Mouse (Mus musculus) gastrocnemius, postnatal 4 days (tissue): ENCODE measurements around the gene Nlrc3. TPM values are rescaled to one million over a fixed set of nuclear protein-coding genes. Genes with fewer than 3 reads are reported as not detected.
"Not testable (repeated sequence)": the region's sequence is repeated elsewhere in the genome, so short reads cannot be mapped to it uniquely, and the experiment has no call there.

Experiments used
- DNase-seq, 2 experiments: peaks; one replicate each; pipeline ENCODE4 v3.0.0; 2021 to 2022; ENCODE audit warnings: low spot score in 2 of 2, mixed read lengths in 2 of 2
- long read RNA-seq, 2 experiments: library from polyadenylated mRNA; stranded (forward); transcript quantifications; one replicate each; pipeline ENCODE4 v2.0.0; 2021
- total RNA-seq, 2 experiments: library from RNA; stranded (reverse); gene quantifications; 2 replicates each; pipeline ENCODE4 v1.2.3; 2021

Gene Nlrc3
- 1 to 10 TPM; 2.5 to 3.6 TPM for total RNA-seq
- long read RNA-seq, experiment 1, partial matches to known transcripts, result 4 of 8 reads
- long read RNA-seq, experiment 1, other reads (novel, unspliced or antisense), result 4 of 8 reads
- long read RNA-seq, experiment 2, partial matches to known transcripts, result 1 of 5 reads
- long read RNA-seq, experiment 2, other reads (novel, unspliced or antisense), result 4 of 5 reads

DNA sequence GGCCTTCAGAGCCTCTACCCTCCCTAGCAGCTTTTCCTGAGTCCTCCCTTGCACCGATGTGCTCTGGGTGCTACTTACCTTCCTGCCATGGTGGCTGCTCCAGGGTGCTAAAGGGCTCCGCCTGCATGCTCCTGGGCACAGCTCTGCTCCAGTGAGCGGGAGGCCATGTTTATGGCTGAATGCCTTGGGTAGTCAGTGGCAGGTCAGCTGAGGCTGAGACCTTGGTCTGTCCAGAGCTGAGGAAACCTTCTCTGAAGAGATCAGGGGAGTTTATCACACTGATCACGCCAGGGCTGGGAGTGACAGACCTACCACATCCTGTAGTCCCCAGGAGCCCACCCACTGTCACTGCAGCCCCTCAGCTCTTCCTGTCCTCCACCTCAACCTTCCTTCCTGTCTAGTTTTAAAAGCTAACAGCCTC, at the start of gene Nlrc3:
TSS of gene Nlrc3 (minus strand) at position 382 of the 421 bp plus-strand sequence.
- DNase-seq, result no peak

DNA sequence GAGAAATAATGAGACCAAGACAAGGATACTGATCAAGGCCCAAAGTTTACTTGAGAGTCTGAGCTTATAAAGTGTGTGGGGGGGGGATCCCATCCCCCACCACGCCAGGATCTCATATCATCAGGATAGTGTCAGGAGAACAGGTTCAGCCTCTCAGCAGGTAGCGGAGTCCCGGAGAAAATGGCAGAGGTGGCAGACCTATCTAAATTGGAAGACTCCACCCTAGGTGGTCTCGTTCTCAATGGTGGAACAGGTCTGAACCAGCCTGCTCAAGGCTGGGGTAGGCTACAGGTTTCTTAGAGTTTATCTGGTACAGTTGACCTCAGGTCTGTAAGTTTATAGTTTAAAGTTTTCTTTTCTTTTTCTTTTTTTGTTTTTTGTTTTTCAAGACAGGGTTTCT, 46.3 kb upstream of the Nlrc3 start:
- DNase-seq, result no peak

DNA sequence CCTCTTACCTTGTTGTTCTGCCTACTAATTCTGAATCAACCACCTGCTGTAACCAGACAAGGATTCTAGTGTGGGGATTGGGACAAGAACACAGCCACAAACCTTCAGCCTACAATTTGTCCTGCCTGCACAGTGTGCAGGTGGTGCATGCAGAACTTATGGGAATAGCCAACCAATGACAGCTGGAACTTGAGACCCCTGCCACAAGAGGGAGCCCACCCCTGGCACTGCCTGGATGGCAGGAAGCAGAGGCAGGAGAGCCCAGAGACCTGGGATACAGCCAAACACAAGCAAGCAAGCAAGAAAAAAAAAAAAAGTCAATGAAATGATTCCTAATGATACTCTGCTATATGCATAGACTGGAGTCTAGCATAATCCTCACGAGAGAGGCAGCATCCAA, 44.8 kb upstream of the Nlrc3 start:
- DNase-seq, result no peak

DNA sequence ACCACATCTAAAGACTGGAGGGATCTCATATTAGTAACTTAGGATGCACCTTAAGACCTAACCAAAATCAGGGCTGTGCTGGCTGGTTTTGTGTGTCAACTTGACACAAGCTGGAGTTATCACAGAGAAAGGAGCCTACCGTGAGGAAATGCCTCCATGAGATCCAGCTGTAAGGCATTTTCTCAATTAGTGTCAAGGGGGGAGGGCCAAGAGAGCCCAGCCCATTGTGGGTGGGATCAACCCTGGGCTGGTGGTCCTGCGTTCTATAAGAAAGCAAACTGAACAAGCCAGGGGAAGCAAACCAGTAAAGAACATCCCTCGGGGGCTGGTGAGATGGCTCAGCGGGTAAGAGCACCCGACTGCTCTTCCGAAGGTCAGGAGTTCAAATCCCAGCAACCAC, 41.0 kb upstream of the Nlrc3 start:
- not testable (repeated sequence) for DNase-seq

DNA sequence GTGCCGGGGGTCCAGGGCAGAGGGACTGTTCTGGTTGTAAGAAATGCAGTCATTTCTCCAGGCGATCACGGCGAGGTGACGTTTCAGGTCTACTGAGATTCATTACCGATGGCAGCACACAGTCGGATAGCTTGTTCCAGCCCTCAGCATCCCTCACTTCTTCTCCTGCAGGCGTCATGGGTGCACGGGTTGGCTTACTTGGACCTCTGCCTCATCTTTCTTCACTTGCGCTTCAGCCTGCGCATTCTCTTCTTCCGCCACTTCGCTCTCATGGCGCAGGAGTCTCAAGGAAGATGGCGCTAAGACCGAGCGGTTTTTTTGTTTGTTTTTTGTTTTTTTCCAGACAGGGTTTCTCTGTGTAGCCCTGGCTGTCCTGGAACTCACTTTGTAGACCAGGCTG, 40.4 kb upstream of the Nlrc3 start:
- not testable (repeated sequence) for DNase-seq

DNA sequence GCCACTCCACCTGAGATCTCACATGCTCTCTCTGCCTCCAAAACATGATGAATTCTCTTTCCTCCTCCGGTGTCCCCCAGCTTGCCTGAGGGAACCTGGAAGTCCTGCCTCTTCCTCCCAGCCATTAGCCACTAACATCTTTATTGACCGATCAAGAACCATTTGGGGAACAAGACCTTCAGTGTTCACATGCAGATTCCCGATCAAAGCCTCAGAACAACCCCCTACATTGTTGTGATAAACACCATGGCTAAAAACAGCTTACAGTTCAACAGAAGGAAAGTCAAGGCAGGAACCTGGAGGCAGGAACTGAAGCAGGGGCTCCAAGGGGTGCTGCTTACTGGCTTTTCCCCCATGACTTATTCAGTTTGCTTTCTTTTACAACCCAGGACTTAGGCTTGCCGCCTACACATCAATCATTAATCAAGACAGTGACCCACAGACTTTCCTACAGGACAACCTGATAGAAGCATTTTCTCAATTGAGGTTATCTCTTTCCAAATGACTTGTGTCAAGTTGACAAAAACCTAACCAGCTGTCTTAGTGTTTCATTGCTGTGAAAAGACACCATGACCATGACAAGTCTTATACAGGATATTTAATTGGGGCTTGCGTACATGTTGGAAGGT, 37.7 kb upstream of the Nlrc3 start:
- DNase-seq, result no peak

DNA sequence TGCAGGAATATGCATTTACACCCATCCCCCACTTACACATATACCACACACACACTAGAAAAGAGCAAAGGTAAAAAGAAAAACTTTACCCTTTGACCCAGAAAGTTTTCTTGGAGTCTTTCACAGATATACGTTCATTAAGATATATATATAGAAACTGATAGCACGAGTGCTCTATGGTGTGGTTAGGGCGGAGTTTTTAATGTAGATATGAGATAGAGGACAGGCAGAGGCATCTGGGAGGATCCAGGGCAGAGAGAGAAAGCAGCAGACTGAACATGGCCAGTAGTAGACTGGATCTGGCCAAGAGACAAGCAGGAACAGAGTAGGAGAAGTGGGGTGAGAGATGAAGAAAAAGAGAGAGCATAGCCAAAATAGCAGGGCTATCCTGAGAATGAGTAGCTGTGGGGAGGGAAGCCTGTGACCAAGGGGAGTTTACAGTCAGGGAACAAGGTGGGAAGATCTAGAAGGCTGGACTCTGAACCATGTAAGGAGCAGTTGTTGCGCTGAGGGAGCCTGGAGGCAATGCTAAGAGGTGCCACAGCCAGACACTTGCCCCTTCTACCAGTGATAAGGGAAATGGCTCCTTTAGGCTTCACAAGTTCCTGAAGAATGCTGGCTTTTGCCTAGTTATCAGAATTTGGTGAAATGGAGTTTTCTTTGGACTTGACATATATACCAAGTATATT, 36.6 kb upstream of the Nlrc3 start:
- DNase-seq, result no peak

DNA sequence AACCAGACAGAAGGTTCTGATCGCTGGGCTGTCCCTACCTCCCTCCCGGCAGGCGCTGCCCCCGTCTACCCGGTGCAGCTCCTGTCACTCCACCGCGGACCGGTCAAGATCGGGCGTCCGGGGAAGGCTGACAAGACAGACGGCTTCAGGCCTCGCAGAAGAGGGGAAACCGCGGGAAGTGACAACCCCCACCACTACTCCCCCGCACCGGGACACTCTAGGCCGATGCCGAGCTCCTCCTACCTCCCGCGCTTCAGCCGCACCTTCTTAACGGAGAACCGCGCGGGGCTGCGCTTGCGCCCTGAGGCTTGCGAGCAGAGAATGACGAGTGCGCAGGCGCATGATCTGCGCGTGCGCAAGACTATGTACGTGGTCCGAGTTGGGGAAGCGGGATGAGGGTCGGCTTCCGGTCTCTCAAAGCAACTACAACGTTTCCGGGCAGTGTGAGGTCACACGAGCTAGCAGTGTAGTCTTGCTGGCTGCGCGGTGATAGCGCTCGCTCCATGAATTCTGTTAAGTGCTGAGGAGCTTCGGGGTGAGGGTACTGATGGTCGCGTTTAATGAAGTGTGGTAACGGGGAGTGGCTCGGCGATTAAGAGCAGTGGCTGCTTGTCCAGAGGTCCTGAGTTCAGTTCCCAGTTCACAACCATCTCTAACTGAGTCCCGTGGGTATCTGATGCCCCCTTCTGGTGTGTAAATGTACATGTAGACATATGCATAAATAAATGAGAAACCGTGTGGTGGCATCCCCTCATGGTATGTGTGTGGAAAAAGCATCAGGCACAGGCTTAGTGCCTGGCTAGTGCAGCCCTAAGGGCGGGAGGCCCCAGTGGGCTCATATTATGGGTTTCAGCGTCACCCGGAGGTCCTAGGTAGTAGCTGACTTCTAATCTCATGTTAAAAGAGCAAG, 27.3 kb upstream of the Nlrc3 start, which contains the start of gene Slx4:
TSS of gene Slx4 (minus strand) at position 282 of the 910 bp plus-strand sequence.
- DNase-seq, result peak; percentile 91 to 93

DNA sequence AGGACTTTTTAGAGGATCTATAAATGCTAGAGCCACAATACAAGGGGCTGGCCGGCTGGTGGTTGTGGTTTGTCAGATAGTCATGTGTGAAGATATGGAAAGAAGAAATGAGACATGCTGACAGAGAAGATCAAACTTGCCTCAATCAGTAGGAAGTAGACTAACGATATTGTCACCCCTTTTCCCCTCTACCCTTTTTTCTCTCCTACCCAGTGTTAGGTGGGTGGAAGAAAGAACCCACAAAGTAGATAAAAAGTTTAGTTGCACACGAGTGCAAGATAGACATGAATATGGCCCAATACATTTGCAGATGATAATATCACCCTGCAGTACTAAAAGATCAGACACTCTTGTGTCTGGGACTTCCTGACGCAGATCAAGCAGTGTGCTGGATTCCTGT, 12.0 kb upstream of the Nlrc3 start:
- no peak for DNase-seq

DNA sequence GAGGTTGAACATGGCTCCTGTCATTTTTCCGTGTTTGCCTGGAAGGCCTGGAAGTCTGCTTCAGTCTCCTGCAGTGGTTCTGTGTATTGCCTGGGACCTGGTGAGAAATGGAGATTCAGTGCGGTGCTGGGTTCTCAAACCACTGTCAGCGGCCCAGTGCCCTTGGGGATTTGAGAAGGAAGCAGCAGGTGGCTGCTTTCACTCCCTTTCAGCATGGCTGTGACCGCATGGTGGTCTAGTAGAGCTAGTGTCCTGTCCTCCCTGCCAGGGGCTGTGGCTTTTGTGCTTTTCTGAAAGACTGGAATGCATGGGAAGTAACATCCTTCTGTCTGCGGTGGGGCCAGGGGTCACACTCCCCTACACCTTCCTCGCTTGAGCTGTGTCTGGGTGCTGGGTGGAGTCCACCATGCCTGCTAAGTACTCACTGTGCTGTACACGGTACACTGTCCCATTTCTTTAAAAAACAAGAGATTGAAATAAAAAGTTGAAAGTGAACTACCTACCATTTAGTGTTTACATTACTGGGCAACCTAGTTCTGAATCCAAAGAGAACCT, 6.8 kb upstream of the Nlrc3 start:
- DNase-seq, result no peak

DNA sequence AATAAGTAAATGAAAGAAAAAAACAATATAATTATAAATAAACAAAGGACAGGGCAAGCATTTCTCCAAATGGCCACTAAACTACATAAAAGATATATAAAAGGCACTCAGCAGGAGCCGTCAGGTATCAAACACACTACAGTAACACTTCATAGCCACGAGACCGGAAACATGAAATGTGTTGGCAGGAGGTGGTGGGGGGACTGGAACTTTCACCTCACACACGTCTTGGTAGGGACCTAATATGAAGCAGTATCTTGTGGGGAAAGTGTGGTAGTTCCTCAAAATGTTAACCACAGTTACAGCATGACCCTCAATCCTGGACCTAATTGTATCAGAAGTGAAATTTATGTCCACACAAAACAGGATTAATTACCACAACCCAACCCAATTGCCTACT, 5.7 kb upstream of the Nlrc3 start:
- DNase-seq, result no peak

DNA sequence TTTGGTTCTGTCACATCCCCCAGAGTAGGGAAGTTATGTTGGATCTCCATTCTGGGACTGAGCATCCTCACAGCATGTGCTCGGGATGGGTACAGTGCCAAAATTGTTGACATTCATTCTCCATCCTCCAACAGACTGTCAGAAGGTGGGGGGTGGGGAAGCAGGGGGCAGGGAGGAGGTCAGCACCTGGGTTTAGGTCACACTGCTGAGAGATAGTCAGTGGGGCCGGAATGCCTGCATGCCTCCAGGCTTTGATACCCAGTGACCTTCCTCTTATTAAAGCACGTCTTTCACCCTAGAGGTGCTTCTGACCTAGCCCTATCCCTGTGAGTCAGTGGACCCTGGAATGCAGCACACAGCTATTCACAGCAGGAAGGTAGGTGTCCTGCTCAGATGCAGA, 280 bp upstream of the Nlrc3 start:
- DNase-seq, result no peak

DNA sequence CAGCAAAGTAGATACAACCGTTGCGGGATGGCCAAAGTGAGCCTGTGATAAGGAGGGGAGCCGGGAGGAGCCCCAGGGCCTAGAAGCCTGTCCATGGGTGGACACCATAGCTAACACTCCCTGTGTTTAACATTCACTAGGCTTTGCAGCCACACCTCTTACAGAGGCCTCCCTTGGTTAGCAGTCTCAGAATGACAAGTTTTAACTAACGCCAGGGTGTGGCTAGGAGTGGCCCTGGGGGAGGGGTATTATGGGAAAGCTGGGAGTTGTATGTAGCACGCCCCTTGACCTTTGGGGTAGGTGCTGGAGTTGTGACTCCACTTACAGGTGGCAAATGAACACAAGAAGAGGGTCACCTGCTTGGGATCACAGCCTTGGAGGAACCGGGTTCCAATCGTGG, 774 bp downstream of the Nlrc3 start:
- DNase-seq, result no peak

DNA sequence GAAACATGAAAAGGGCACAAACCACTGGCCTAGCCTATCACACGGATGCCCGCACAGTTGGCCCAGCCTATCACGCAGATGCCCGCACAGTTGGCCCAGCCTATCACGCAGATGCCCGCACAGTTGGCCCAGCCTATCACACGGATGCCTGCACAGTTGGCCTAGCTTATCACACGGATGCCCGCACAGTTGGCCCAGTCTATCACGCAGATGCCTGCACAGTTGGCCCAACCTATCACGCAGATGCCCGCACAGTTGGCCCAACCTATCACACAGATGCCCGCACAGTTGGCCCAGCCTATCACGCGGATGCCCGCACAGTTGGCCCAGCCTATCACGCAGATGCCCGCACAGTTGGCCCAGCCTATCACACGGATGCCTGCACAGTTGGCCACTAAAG, 2.0 kb downstream of the Nlrc3 start:
- DNase-seq, result not testable (repeated sequence)

DNA sequence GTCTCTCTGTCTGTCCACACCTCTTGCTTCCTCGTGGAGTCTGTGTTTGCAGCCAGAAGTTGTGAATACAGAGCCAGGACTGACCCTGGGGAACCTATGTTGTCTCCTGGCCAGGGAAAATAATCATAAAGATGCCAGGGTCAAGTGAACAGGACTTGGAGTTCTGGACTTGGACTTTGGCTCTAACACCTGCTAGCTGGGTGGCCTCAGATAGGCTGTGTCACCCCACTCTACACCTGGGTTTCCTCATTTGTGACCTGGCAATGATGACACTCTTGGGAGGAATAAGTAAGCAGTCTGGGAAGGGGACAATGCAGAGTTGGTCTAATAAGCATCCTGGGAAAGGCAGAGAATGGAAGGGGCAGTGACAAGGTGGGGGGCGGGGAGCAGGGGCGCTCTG, 10.9 kb downstream of the Nlrc3 start:
- no peak for DNase-seq

DNA sequence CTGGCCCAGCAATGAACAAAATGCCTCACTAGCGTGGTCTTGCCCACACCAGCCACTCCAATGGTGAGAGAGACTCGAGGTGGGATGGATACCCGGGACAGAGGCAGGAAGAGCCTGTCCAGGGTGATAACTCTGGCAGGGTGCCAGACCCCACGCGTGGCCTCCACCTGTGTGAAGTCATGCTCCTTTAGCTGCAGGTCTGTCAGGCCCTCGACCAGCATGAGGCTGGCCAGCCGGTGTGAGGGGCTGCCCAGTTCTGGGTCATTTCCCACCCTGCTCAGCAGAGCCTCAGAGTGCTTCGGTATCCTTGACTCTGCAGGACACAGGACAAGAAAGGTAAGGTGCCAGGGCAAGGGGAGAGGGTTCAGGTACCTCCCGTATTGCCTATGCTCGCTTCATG, 11.4 kb downstream of the Nlrc3 start:
- DNase-seq, result no peak

DNA sequence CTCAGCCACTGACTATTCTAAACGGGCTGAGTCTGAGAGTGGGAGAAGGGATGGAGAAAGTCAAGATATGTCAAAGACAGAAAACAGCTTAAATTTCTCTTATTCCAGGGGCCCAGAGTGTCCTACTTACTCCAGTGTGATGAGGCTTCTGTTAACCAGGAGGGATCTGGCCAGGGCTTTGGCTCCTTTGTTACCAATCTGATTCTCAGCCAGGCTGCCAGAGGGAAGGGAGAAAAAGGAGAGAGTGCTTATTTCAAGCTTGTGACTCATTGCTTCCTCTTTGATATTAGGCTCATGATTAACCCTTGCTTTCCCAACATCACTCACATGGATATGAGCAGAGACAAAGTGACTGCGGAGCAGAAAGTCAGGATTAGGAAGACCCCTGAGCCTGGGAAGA, 17.2 kb downstream of the Nlrc3 start:
- DNase-seq, result no peak

DNA sequence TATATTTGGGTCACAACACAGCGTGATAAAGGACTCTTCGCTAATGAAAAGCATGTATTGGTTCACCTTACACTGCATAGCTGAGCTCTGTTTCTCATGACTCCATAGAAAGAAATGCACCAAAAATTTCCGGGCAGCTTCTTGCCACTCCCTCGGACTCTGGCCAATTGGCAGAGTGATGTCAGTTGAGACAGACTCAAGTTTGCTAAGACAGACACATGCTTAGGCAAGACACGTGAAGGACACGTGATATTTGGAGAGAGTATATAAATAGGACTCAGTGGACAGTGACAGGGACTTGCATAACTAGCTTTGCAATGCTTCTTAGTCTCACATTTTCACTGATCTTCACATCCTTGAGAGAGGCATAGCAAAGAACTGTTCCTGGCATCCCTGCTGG, 20.1 kb downstream of the Nlrc3 start:
- DNase-seq, result no peak

DNA sequence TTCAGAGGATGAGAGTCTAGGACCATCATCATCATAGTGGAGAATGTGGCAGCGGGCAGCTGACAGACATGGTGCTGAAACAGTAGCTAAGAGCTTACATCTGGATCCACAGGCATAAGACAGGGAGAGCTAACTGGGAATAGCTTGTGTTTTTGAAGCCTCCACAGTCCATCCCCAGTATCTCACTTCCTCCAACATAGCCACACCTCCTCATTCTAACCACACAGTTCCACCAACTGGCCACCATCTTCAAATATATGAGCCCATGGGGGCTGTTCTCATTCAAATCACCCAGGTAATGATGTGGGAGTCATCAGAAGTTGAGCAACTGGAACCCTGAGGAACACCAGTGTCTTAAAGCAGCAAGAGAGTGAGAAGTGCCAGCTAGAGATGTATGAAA, 25.3 kb downstream of the Nlrc3 start:
- no peak for DNase-seq

DNA sequence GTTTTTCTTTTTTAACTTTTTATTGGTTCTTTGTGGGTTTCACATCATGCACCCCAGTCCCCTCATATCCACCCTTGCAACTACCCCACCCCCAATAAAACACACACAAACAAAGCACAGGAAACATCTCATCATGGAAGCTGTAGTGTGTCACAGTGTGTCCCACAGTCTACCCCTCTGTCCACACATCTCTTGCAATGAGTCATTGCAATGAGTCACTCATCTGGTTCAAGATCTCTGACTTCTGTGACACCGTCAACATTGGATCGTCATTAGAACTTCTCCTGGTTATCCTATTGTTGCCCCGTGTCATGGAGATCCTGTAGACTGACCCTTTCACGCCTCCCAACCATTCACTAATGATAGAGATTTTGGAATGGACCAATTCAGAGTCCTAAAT, 41.7 kb downstream of the Nlrc3 start:
- no peak for DNase-seq

DNA sequence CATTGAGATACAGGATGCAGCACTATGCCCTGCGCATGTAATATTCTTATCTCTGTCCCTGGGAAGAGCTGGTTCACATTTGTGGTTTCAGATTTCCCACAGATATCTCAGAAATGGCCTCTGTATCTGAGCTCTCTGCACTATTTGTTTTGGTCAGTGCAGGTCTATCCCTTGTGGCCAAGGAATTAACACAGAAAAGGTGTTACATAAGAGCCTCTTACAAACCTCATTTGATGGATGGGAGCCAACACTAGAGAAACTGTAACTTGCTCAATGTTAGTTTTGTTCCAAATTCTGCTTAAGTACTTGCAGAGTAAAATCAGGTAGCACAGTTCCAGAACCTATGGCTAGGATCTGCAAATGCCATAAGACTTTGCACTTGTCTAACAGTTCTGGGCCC, 42.3 kb downstream of the Nlrc3 start:
- DNase-seq, result no peak
